Mouse (Mus musculus): ENCODE measurements around the gene Tgfa. TPM values are rescaled to one million over a fixed set of nuclear protein-coding genes. Genes with fewer than 3 reads are reported as not detected.

The Tgfa gene
- polyA plus RNA-seq, 1 experiment from 2014 or later = 2.1 TPM

DNA sequence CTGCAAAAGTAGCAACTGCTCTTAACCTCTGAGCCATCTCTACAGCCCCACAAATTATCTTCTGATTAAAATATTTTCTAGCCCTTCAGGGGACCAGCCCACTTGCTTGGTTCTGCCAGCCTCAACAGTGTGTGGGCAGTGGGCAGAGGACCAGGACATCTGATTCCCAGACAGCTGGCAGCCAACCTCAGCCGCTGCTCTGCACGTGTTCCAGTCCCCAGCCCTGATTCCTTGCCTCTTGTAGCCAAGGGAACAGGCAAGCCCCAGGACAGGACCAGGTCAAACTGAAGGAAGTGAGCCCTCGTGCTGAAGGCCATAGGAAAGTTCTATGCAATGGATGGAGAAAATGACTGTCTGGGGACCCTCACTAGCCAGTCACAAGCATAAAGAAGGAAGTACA is 2.0 kb upstream of the Tgfa start:
- Histone ChIP-seq H3K9ac (no peak overlapping the region), H3K27ac (no peak overlapping the region), H3K9me3 (replicated peaks) (no peaks in the 10 kb centered on the region), H3K4me1 (no peaks in the 10 kb centered on the region), H3K27me3 (replicated peaks) (peaks cover 68% of the 10 kb centered on the region), H3K4me2 (no peak overlapping the region), H3K36me3 (no peaks in the 10 kb centered on the region), H3K4me3 (no peak overlapping the region)
- 65% methylated on average over 3 of the region's 3 CpGs for WGBS (ENCODE audit: insufficient replicate concordance)
- ATAC-seq = no peak

DNA sequence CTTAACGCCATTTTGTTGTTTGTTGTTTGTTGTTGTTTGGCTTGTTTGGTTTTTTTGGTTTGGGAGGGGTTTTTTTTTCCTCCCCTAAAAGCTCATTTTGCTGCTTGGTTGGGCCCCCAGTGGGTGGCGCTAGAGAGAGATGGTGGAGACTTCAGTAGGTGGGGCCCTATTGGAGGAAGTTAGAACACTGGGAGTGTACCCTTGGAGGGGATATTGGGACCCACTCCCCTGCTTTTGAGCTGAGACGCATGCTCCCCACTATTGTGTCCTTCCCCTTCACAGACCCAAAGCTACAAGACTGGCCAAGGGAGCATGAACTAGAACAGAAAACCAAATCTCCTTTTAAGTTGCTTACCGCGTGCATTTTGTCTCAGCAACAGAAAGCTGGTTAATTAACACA is 1.1 kb upstream of the Tgfa start:
- Histone ChIP-seq H3K9ac (no peak overlapping the region), H3K4me1 (no peaks in the 10 kb centered on the region), H3K4me2 (no peak overlapping the region), H3K9me3 (replicated peaks) (no peaks in the 10 kb centered on the region), H3K4me3 (no peak overlapping the region), H3K27ac (no peak overlapping the region), H3K36me3 (no peaks in the 10 kb centered on the region), H3K27me3 (replicated peaks) (peaks cover 77% of the 10 kb centered on the region)
- no peak for ATAC-seq
- 34% methylated on average over 5 of the region's 5 CpGs for WGBS (ENCODE audit: insufficient replicate concordance)

GRCm38 (mm10) chr6:86196034-86196433 is 1.0 kb downstream of the Tgfa start:
- no peak overlapping the region for H3K27ac ChIP-seq
- H3K4me3 ChIP-seq = peak overlapping the region; percentile 58
- no peaks in the 10 kb centered on the region for H3K4me1 ChIP-seq
- H3K9ac ChIP-seq = no peak overlapping the region
- H3K9me3 ChIP-seq (replicated peaks) = no peaks in the 10 kb centered on the region
- 8% methylated on average over 14 of the region's 14 CpGs for WGBS (ENCODE audit: insufficient replicate concordance)
- H3K27me3 ChIP-seq (replicated peaks) = peaks cover 76% of the 10 kb centered on the region
- no peak for ATAC-seq
- peak overlapping the region; percentile 75 for H3K4me2 ChIP-seq
- H3K36me3 ChIP-seq = no peaks in the 10 kb centered on the region

DNA sequence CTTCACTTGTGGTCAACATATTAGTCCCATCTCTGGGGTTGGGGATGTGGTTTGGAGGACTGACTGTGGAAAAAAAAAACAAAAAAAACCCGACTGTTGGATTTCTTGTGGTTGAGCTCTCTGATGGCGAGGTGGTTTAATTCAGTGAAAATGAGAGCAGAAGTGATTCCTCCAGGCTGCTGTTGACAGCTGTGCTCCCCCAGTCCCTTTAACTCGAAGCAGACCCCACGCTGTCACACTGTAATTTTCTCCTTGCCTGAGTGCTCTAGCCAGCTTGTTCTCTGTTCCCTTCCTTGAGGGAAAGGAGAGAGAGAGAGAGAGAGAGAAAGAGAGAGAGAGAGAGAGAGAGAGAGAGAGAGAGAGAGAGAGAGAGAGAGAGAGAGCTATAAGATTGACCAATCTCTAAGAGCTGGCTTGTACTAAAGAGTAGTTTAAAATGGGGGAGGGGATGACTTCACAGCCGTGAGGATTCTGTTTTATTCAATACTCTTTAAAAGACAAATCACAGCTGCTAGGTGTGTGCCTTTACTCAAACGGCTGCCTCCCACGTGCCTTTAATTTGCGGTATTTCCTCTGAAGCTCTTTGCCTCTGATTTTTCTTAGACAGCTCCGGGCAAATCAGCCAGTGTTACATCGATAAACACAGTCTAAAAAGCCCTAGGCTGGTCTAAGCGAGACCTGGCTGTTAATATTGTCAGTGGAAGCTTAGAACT is 2.3 kb downstream of the Tgfa start:
- Histone ChIP-seq H3K27me3 (replicated peaks) (peaks cover 70% of the 10 kb centered on the region), H3K27ac (no peak overlapping the region), H3K36me3 (no peaks in the 10 kb centered on the region), H3K4me3 (no peak overlapping the region), H3K9ac (no peak overlapping the region), H3K4me1 (no peaks in the 10 kb centered on the region), H3K4me2 (no peak overlapping the region), H3K9me3 (replicated peaks) (no peaks in the 10 kb centered on the region)
- ATAC-seq = no peak
- whole genome bisulfite sequencing (ENCODE audit: insufficient replicate concordance) = 31% methylated on average over 11 of the region's 11 CpGs

GRCm38 (mm10) chr6:86200934-86201333 is 5.9 kb downstream of the Tgfa start:
- no peak overlapping the region for H3K9ac ChIP-seq
- no peak for ATAC-seq
- no peaks in the 10 kb centered on the region; the same call in 1 of the 2 replicates for H3K9me3 ChIP-seq (replicated peaks)
- H3K27ac ChIP-seq = no peak overlapping the region
- H3K27me3 ChIP-seq (replicated peaks) = peaks cover 36% of the 10 kb centered on the region
- WGBS (ENCODE audit: insufficient replicate concordance) = 64% methylated on average over 5 of the region's 5 CpGs
- no peak overlapping the region for H3K4me2 ChIP-seq
- H3K4me1 ChIP-seq = no peaks in the 10 kb centered on the region
- H3K4me3 ChIP-seq = no peak overlapping the region
- H3K36me3 ChIP-seq = no peaks in the 10 kb centered on the region

DNA sequence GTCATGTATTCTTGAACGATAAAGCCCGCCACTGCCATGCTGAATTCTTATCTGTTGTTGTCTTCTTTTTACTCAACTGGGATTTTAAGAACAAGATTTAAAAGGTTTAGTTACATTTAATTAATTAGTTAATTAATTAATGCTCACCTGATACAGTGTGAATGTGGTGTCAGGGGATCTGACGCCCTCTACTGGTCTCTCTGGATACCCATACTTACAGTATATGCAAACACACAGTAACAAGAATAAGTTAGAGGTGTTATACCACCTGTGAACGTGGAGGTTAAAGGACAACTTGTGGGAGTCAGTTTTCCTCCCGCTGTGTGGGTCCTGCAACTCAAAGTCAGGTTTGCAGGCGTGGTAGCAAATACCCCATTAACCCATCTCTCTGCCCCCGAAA is 8.1 kb downstream of the Tgfa start:
- WGBS (ENCODE audit: insufficient replicate concordance) = 56% methylated on average over 7 of the region's 7 CpGs
- H3K9me3 ChIP-seq (replicated peaks) = no peaks in the 10 kb centered on the region; the same call in 1 of the 2 replicates

GRCm38 (mm10) chr6:86206014-86206413 is 11.0 kb downstream of the Tgfa start:
- H3K4me2 ChIP-seq = no peak overlapping the region
- H3K27me3 ChIP-seq (replicated peaks) = no peaks in the 10 kb centered on the region
- H3K36me3 ChIP-seq = no peaks in the 10 kb centered on the region
- H3K4me3 ChIP-seq = no peak overlapping the region
- 0 out of 2 replicates have a peak, but pooled peaks cover 6% of the 10 kb centered on the region for H3K4me1 ChIP-seq
- no peaks in the 10 kb centered on the region; the same call in 1 of the 2 replicates for H3K9me3 ChIP-seq (replicated peaks)
- WGBS (ENCODE audit: insufficient replicate concordance) = 68% methylated on average over 6 of the region's 6 CpGs
- ATAC-seq = no peak
- no peak overlapping the region for H3K9ac ChIP-seq
- no peak overlapping the region for H3K27ac ChIP-seq

More for the DNA sequence above, 8.1 kb downstream of the Tgfa start:
- Histone ChIP-seq H3K4me1 (no peaks in the 10 kb centered on the region), H3K4me2 (no peak overlapping the region), H3K27me3 (replicated peaks) (peaks cover 14% of the 10 kb centered on the region), H3K4me3 (no peak overlapping the region), H3K36me3 (no peaks in the 10 kb centered on the region), H3K27ac (no peak overlapping the region), H3K9ac (no peak overlapping the region)
- ATAC-seq = no peak

GRCm38 (mm10) chr6:86206985-86207384 is 12.0 kb downstream of the Tgfa start:
- no peaks in the 10 kb centered on the region for H3K36me3 ChIP-seq
- no peak for ATAC-seq
- no peaks in the 10 kb centered on the region; the same call in 1 of the 2 replicates for H3K9me3 ChIP-seq (replicated peaks)
- no peak overlapping the region for H3K9ac ChIP-seq
- H3K27me3 ChIP-seq (replicated peaks) = no peaks in the 10 kb centered on the region
- H3K4me3 ChIP-seq = no peak overlapping the region
- 0 out of 2 replicates have a peak, but pooled peaks cover 6% of the 10 kb centered on the region for H3K4me1 ChIP-seq
- no peak overlapping the region for H3K27ac ChIP-seq
- 72% methylated on average over 12 of the region's 12 CpGs for WGBS (ENCODE audit: insufficient replicate concordance)
- no peak overlapping the region for H3K4me2 ChIP-seq

DNA sequence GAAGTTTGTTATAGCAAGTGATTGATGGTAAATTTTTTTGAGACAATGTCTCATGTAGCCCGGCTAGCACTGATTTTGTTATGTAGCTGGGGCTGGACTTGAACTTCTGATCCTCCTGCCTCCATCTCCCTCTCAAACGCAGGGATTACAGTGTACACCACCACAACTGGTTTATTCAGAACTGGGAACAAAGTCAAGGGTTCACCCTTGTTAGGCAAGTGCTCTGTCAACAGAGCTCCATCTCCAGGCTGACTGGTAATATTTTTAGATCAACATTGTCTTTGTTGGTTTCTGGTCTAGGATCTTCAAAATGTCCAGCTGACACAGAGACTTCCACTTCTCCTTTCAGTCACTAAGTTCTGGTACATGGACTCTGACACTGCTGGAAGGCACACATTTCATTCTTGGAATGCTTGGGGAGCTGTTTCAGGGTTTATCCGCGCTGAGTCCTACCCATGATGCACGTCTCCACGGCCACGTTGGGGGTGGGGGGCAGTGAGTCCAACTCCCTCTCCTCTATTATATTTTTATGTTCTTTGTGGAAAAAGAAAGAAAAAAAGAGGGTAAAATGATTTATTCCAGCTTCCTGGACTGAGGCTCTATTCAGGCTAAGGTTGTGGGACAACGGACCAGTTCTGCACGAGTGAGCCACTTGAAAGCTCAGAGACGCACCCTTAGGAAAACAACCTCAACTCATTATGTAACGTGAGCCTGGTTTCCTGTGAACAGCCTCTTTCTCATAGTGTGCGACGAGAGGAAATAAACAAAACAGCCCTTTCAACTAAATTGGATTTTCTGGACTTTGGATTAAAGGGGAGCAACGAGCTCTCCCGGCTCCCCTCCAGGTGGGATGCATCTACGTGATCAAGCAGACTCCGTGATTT is 14.4 kb downstream of the Tgfa start:
- Histone ChIP-seq H3K9ac (no peak overlapping the region), H3K27me3 (replicated peaks) (0 out of 2 replicates have a peak, but pooled peaks cover under 1% of the 10 kb centered on the region), H3K9me3 (replicated peaks) (no peaks in the 10 kb centered on the region), H3K4me1 (0 out of 2 replicates have a peak, but pooled peaks cover 9% of the 10 kb centered on the region), H3K36me3 (no peaks in the 10 kb centered on the region), H3K27ac (no peak overlapping the region), H3K4me2 (no peak overlapping the region), H3K4me3 (no peak overlapping the region)
- 58% methylated on average over 17 of the region's 17 CpGs for WGBS (ENCODE audit: insufficient replicate concordance)
- no peak for ATAC-seq

- H3K9me3 ChIP-seq (replicated peaks) = no peaks in the 10 kb centered on the region
- H3K27ac ChIP-seq = no peak overlapping the region
- 0 out of 2 replicates have a peak, but pooled peaks cover 2% of the 10 kb centered on the region for H3K27me3 ChIP-seq (replicated peaks)
- no peaks in the 10 kb centered on the region for H3K36me3 ChIP-seq
- ATAC-seq = no peak
- H3K4me1 ChIP-seq = 0 out of 2 replicates have a peak, but pooled peaks cover 9% of the 10 kb centered on the region
- no peak overlapping the region for H3K9ac ChIP-seq
- H3K4me2 ChIP-seq = no peak overlapping the region
- no peak overlapping the region for H3K4me3 ChIP-seq
- 43% methylated on average over 6 of the region's 6 CpGs for WGBS (ENCODE audit: insufficient replicate concordance)
Observed at GRCm38 (mm10) chr6:86210017-86210408, 15.0 kb downstream of the Tgfa start.

DNA sequence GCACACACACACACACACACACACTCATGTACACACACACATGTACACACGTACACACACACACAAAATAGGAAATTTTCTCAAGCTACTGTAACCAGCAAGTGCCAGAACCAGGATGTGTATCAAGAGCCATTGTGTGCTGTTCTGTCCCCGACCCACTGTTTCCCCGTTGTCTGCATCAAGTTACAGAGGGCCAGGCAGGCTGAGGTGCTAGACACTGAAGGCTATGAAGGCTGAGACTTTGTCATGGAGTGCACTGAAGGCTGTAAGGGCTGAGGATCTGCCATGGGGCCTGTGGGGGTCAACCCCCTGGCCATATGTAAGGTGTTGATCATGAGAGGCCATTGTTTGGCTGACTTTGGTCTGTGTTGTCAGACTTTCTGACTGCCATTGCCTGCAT is 15.6 kb downstream of the Tgfa start:
- H3K4me2 ChIP-seq = no peak overlapping the region
- H3K9me3 ChIP-seq (replicated peaks) = no peaks in the 10 kb centered on the region
- no peaks in the 10 kb centered on the region for H3K36me3 ChIP-seq
- ATAC-seq = no peak
- H3K4me3 ChIP-seq = no peak overlapping the region
- H3K4me1 ChIP-seq = 0 out of 2 replicates have a peak, but pooled peaks cover 9% of the 10 kb centered on the region
- H3K27me3 ChIP-seq (replicated peaks) = 0 out of 2 replicates have a peak, but pooled peaks cover 2% of the 10 kb centered on the region
- no peak overlapping the region for H3K27ac ChIP-seq
- 48% methylated on average over 3 of the region's 3 CpGs for WGBS (ENCODE audit: insufficient replicate concordance)
- no peak overlapping the region for H3K9ac ChIP-seq
